In the genomic region with DNA sequence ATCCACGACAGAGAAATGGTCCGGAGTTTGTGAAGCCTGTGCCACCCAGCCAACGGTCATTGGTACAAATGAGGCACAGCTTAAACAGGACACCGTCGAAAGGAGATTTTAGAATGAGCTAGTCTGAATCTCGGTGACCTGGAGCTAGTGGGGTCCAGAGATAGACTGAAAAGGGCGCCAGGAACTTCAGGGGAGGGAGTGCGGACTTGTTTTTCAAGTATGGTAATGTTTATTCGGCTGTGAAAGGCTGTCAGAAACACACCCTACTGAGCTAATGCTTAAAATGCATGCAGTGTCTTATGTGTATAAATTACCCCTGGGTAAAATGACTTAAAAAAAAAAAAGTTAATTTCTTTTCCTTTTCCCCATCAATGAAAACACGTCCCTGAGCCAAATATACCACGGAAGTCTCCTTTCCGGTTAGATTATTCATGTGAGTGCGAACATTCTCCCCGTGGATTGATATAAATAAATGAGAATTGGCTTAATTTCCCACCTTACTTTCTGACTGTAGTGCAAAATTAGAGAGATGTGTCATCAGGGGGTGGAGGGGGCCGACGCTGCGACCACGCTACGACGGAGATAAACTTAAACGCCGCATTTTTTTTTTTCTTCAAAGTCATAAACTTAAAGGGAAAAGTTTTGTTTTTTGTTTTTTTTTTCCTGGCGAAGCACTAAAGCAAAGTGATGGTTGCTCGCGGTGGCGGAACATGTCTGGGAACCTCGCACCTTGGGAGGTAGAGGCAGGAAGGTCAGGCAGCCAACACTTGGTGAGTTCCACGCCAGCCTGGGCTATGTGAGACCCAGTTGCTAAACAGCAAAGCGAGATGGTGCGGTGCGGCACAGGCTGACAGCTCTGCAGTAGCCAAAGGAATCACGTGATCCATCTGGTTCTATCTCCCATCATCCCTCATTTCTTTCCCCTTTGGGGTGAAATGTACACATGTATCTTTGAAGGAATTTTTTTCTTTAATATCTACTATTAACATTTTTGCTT, we compare ENCODE assay signal across 11 mouse cellular contexts. TPM values are rescaled to one million over a fixed set of nuclear protein-coding genes. Genes with fewer than 3 reads are reported as not detected.
DNase-seq lines count a peak whose midpoint lies in the region; ATAC-seq lines count a peak whose summit lies in the region.
"Had no signal": no experiment of that assay in that cellular context is flagged by ENCODE, and none has a peak within 500 bp of the region (broad histone marks: within the 10 kb centered on the region; RNA-seq: fewer than 3 reads in every experiment).

No protein-coding gene starts in this region.

- DNase-seq in heart, embryonic 10.5 days (ENCODE audit: low spot score): no peak
- DNase-seq in heart, adult 8-10 months (ENCODE audit: low spot score): no peak
- peak; percentile 60 to 61 for DNase-seq in spleen, postnatal 10 days (ENCODE audit: low spot score in 2 of 2)
- DNase-seq in spleen, adult 12 weeks (ENCODE audit: low spot score): no peak
- no peak for DNase-seq in limb, embryonic 10.5 days (ENCODE audit: low spot score)
- no peak for DNase-seq in layer of hippocampus, adult 18-20 months (ENCODE audit: low spot score in 2 of 2)
- DNase-seq in ovary, postnatal 14 days (ENCODE audit: low spot score): no peak
- DNase-seq: cerebellum, adult 9-11 months; retina, postnatal 1 day had no signal

- peak overlapping the region; percentile 67 for H3K27ac ChIP-seq in heart, embryonic 10.5 days
- H3K27ac ChIP-seq in limb, embryonic 10.5 days: no peak overlapping the region
- H3K27ac ChIP-seq in stomach, embryonic 16.5 days (ENCODE audit: low read length): peak overlapping the region; percentile 64

- H3K27me3 ChIP-seq in heart, embryonic 10.5 days (ENCODE audit: insufficient read depth, poor library complexity, severe bottlenecking): no peaks in the 10 kb centered on the region
- no peaks in the 10 kb centered on the region for H3K27me3 ChIP-seq in limb, embryonic 10.5 days (ENCODE audit: low read depth, poor library complexity, severe bottlenecking)
- no peaks in the 10 kb centered on the region for H3K27me3 ChIP-seq in stomach, embryonic 16.5 days (ENCODE audit: control insufficient read depth, insufficient read depth, low read length)

- peak overlapping the region; percentile 57 for H3K9ac ChIP-seq in stomach, embryonic 16.5 days (ENCODE audit: low read length)

- peak overlapping the region; percentile 51 for H3K4me2 ChIP-seq in stomach, embryonic 16.5 days (ENCODE audit: low read depth, low read length)

- no peak for ATAC-seq in stomach, embryonic 16.5 days (ENCODE audit: insufficient read depth, low FRiP score)

- H3K4me1 ChIP-seq in heart, embryonic 10.5 days: peaks cover 15% of the 10 kb centered on the region
- peaks cover 13% of the 10 kb centered on the region; the same call in 1 of the 2 replicates for H3K4me1 ChIP-seq in limb, embryonic 10.5 days
- peaks cover 13% of the 10 kb centered on the region; the same call in 1 of the 2 replicates for H3K4me1 ChIP-seq in stomach, embryonic 16.5 days (ENCODE audit: control insufficient read depth, insufficient read depth, low read length)

- H3K9me3 ChIP-seq in heart, embryonic 10.5 days: no peaks in the 10 kb centered on the region
- H3K9me3 ChIP-seq in limb, embryonic 10.5 days (replicated peaks): no peaks in the 10 kb centered on the region
- H3K9me3 ChIP-seq in stomach, embryonic 16.5 days (replicated peaks; ENCODE audit: control insufficient read depth, low read length): no peaks in the 10 kb centered on the region

- WGBS in heart, embryonic 10.5 days: 9% methylated on average over 32 of the region's 32 CpGs
- WGBS in limb, embryonic 10.5 days: 14% methylated on average over 32 of the region's 32 CpGs
- WGBS in stomach, embryonic 16.5 days: 11% methylated on average over 32 of the region's 32 CpGs

- H3K4me3 ChIP-seq in heart, embryonic 10.5 days: peak overlapping the region; percentile 33
- H3K4me3 ChIP-seq in limb, embryonic 10.5 days: peak overlapping the region; percentile 19; the same call in 1 of the 2 replicates
- peak overlapping the region; percentile 29 for H3K4me3 ChIP-seq in stomach, embryonic 16.5 days (replicated peaks; ENCODE audit: low read length)

- H3K36me3 ChIP-seq in heart, embryonic 10.5 days: no peaks in the 10 kb centered on the region
- H3K36me3 ChIP-seq in limb, embryonic 10.5 days: no peaks in the 10 kb centered on the region
- no peaks in the 10 kb centered on the region for H3K36me3 ChIP-seq in stomach, embryonic 16.5 days (ENCODE audit: control insufficient read depth, insufficient read depth, low read length)

RNA-seq across cellular contexts. Expression of a gene that starts 12.4 kb away (rescaled TPM):
- polyA plus RNA-seq in heart, embryonic 10.5 days (2016; fragmentation: Nextera tagmentation; extraction: Ambion mirVana): 28.7 and 31.4 TPM in 2 replicates
- total RNA-seq in heart, adult 8-10 months (2022): 10 to 100 TPM; 16.0 to 22.3 (median 17.4) TPM
- 27.4 and 31.0 TPM in 2 replicates for polyA plus RNA-seq in limb, embryonic 10.5 days (2016; fragmentation: Nextera tagmentation; extraction: Ambion mirVana)
- 11.8 and 13.5 TPM in 2 replicates for polyA plus RNA-seq in stomach, embryonic 16.5 days (2015; fragmentation: Nextera tagmentation; extraction: Ambion mirVana)
- total RNA-seq in layer of hippocampus, adult 18-20 months (2021): 1 to 10 TPM; 4.2 to 4.5 TPM

RNA-seq across cellular contexts. Expression of a gene that starts 46.5 kb away (rescaled TPM):
- not detected in 2 replicates for polyA plus RNA-seq in heart, embryonic 10.5 days (2016; fragmentation: Nextera tagmentation; extraction: Ambion mirVana)
- not detected for total RNA-seq in heart, adult 8-10 months (2022)
- not detected in 2 replicates for polyA plus RNA-seq in limb, embryonic 10.5 days (2016; fragmentation: Nextera tagmentation; extraction: Ambion mirVana)
- polyA plus RNA-seq in stomach, embryonic 16.5 days (2015; fragmentation: Nextera tagmentation; extraction: Ambion mirVana): not detected in 2 replicates
- total RNA-seq in layer of hippocampus, adult 18-20 months (2021): not detected
- total RNA-seq: layer of hippocampus, postnatal 14 days had no signal

RNA-seq across cellular contexts. Expression of a gene that starts 46.6 kb away (rescaled TPM):
- polyA plus RNA-seq in heart, embryonic 10.5 days (2016; fragmentation: Nextera tagmentation; extraction: Ambion mirVana): 13.6 and 14.4 TPM in 2 replicates
- 10 to 100 TPM; 11.3 to 13.5 (median 11.9) TPM for total RNA-seq in heart, adult 8-10 months (2022)
- polyA plus RNA-seq in limb, embryonic 10.5 days (2016; fragmentation: Nextera tagmentation; extraction: Ambion mirVana): 20.9 and 22.4 TPM in 2 replicates
- polyA plus RNA-seq in stomach, embryonic 16.5 days (2015; fragmentation: Nextera tagmentation; extraction: Ambion mirVana): 10.9 and 12.2 TPM in 2 replicates
- 10 to 100 TPM; 37.8 to 41.4 TPM for total RNA-seq in layer of hippocampus, adult 18-20 months (2021)

RNA-seq across cellular contexts. Expression of a gene that starts 49.2 kb away (rescaled TPM):
- polyA plus RNA-seq in heart, embryonic 10.5 days (2016; fragmentation: Nextera tagmentation; extraction: Ambion mirVana): 1.3 and 1.5 TPM in 2 replicates
- total RNA-seq in heart, adult 8-10 months (2022): not detected
- polyA plus RNA-seq in limb, embryonic 10.5 days (2016; fragmentation: Nextera tagmentation; extraction: Ambion mirVana): 0.90 and 0.97 TPM in 2 replicates
- polyA plus RNA-seq in stomach, embryonic 16.5 days (2015; fragmentation: Nextera tagmentation; extraction: Ambion mirVana): 0.61 and 0.65 TPM in 2 replicates
- total RNA-seq in layer of hippocampus, adult 18-20 months (2021): not detected
- total RNA-seq: layer of hippocampus, postnatal 14 days had no signal

Comparison
In these comparisons a context has a peak if more than half of its experiments do, and no peak if none do; other contexts are left out.
1. DNase-seq: peak in spleen, postnatal 10 days (2 of 2); none in heart, embryonic 10.5 days (single experiment), heart, adult 8-10 months (single experiment), spleen, adult 12 weeks (single experiment), limb, embryonic 10.5 days (single experiment), layer of hippocampus, adult 18-20 months (0 of 2) and ovary, postnatal 14 days (single experiment).
2. Peak in every context shown above with its lines, with median percentiles within 50 percentile points of each other: H3K4me3 ChIP-seq.